Mouse (Mus musculus) ES-Bruce4 (cell line): ENCODE measurements around the gene Gns. TPM values are rescaled to one million over a fixed set of nuclear protein-coding genes. Genes with fewer than 3 reads are reported as not detected.

Experiments
- H3K27ac ChIP-seq: 2 replicates; pipeline ENCODE4 v1.5.1; 2012; ENCODE audit warnings: low read length, inconsistent platforms; ENCODE audit not compliant: insufficient read depth
- H3K27me3 ChIP-seq: 2 replicates; pipeline ENCODE4 v1.6.1; 2012; ENCODE audit warnings: mild to moderate bottlenecking, low read length, inconsistent platforms; ENCODE audit not compliant: control insufficient read depth, poor library complexity, insufficient read depth, severe bottlenecking
- H3K36me3 ChIP-seq: 2 replicates; pipeline ENCODE4 v1.6.1; 2012; ENCODE audit warnings: inconsistent platforms, mild to moderate bottlenecking, low read length, moderate library complexity; ENCODE audit not compliant: control insufficient read depth, poor library complexity, insufficient read depth, severe bottlenecking
- H3K4me1 ChIP-seq: one replicate; pipeline ENCODE4 v1.8.1; 2011; ENCODE audit warnings: low read length; ENCODE audit not compliant: control insufficient read depth, insufficient read depth
- H3K4me3 ChIP-seq: 2 replicates; pipeline ENCODE4 v1.5.1; 2011; ENCODE audit warnings: low read depth, mild to moderate bottlenecking, low read length
- H3K9ac ChIP-seq: 2 replicates; pipeline ENCODE4 v1.6.1; 2012; ENCODE audit warnings: low read depth, mild to moderate bottlenecking, inconsistent platforms; ENCODE audit not compliant: poor library complexity, severe bottlenecking
- H3K9me3 ChIP-seq: replicated peaks from 2 replicates; pipeline ENCODE4 v1.6.1; 2012; ENCODE audit warnings: mild to moderate bottlenecking, low read length, inconsistent platforms; ENCODE audit not compliant: control insufficient read depth, poor library complexity, insufficient read depth, severe bottlenecking
- CTCF ChIP-seq: IDR thresholded peaks from one replicate; pipeline ENCODE4 v1.8.1; 2011; ENCODE audit warnings: low read depth, low read length
- EP300 ChIP-seq: IDR thresholded peaks from 2 replicates; pipeline ENCODE4 v1.6.1; 2011; ENCODE audit warnings: low read depth, low read length; ENCODE audit not compliant: insufficient read depth
- POLR2A ChIP-seq: IDR thresholded peaks from one replicate; pipeline ENCODE4 v1.8.1; 2011; ENCODE audit warnings: low read length; ENCODE audit not compliant: insufficient read depth
- polyA plus RNA-seq: library from polyadenylated mRNA; stranded (reverse); fragments of >200 nt; gene quantifications from 2 replicates; pipeline ENCODE4 v1.2.4, GENCODE M21; 2011; ENCODE audit warnings: low read depth; ENCODE audit not compliant: missing spikeins, insufficient read depth, insufficient read length

The Gns gene
- polyA plus RNA-seq, 1 experiment, result 44.2 TPM

DNA sequence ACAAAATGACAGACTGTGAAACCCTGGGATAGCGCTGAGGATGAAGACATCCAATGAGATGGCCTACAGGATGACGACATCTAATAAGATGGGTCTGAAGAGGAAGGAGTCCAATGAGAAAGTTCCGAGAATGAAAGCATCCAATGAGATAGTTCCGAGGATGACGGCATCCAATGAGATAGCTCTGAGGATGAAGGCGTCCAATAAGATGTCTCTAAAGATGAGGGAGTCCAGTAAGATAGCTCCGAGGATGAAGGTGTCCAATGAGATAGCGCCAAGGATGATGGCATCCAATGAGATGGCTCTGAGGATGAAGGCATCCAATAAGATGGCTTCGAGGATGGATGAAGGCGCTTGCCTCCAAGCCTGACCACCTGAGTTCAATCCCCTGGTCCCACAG lies 22.6 kb upstream of the Gns start:
- Histone ChIP-seq H3K9me3 (peaks cover 4% of the 10 kb centered on the region), H3K27ac (no peak overlapping the region), H3K4me1 (no peaks in the 10 kb centered on the region), H3K36me3 (no peaks in the 10 kb centered on the region), H3K27me3 (no peaks in the 10 kb centered on the region), H3K4me3 (no peak overlapping the region), H3K9ac (no peak overlapping the region)
- no peak for TF ChIP-seq POLR2A
- no peak for TF ChIP-seq CTCF
- no peak for TF ChIP-seq EP300

DNA sequence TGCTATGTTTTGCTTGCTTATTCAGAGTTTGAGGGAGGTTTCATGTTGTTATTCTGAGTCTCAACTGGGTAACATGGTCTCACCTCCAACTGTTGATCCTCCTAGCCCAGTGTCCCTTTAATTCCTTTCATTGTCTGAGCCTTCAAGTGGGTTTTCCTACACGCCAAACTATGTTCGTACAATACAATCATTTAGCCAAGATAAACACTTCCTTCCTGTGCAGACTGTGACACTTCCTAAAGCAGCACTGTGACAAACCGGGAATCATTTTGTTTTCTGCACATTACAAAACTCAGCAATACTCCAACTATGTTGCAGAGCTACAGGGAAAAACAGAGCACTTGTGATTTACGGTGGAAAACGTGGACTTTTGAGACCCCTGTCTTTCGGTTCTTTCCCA lies 21.0 kb upstream of the Gns start:
- Histone ChIP-seq H3K9ac (no peak overlapping the region), H3K27ac (no peak overlapping the region), H3K36me3 (no peaks in the 10 kb centered on the region), H3K4me1 (no peaks in the 10 kb centered on the region), H3K9me3 (no peaks in the 10 kb centered on the region), H3K4me3 (no peak overlapping the region), H3K27me3 (no peaks in the 10 kb centered on the region)
- TF ChIP-seq POLR2A (no peak), CTCF (no peak), EP300 (no peak)

DNA sequence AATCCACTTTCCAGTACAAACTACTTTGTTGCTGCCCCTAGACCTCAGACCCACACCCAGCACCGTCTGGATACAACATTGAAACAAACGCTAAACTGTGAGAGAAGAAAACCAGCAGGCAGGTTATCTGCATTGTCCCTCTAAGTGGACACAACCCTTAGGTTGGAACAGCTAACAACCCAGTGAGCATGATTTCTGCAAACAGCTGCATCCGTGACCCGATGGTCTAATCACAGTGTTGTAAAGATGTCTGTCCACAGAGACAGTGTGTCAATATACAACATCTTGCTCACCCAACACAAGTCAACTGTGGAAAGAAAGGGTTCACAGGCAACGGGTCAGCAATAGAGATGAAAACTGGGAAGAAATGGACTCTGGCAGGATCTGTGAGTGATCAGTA lies 15.6 kb upstream of the Gns start:
- Histone ChIP-seq H3K9me3 (peaks cover 7% of the 10 kb centered on the region), H3K4me3 (no peak overlapping the region), H3K4me1 (no peaks in the 10 kb centered on the region), H3K27me3 (peaks cover 14% of the 10 kb centered on the region), H3K27ac (no peak overlapping the region), H3K36me3 (no peaks in the 10 kb centered on the region), H3K9ac (no peak overlapping the region)
- TF ChIP-seq POLR2A (no peak), EP300 (no peak), CTCF (no peak)

DNA sequence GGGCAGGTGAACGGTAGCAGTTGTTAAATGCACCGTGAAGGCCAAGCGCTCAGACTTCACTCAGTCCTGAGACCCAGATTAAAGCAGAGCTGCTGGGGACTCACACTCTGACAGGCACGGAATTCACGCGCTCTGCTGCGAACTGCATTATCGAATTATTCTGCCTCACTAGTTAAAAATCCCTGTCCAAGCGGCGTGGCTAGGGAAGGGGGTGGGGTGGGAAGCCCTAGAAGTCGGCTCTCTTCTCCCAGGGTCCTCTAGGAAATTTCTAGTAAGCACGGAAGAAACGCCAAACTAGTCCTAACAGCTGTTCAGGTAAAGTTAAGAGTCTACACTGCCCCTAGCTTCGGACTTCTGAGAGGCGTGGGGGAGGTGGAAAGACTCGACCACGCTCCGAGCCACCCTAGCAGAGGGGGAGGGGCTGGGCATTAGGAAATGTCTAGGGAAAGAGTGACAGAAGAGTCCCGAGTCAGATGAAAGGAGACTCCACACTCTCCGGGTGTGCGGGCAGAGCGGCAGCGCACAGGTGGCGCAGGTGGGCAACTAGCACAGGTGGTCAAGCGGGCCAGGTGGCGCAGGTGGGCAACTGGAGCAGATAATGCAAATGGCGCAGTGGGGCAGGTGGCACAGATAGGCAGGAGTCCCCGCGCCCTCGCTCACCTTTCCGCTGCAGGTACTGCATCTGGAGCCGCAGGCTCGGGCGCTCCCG lies 14.4 kb upstream of the Gns start:
- no peaks in the 10 kb centered on the region for H3K36me3 ChIP-seq
- no peak overlapping the region for H3K27ac ChIP-seq
- H3K4me3 ChIP-seq, result peak overlapping the region; percentile 60
- peaks cover 7% of the 10 kb centered on the region for H3K9me3 ChIP-seq
- peaks cover 14% of the 10 kb centered on the region for H3K27me3 ChIP-seq
- TF ChIP-seq EP300 (no peak), CTCF (no peak), POLR2A (no peak)
- H3K4me1 ChIP-seq, result no peaks in the 10 kb centered on the region
- no peak overlapping the region for H3K9ac ChIP-seq

DNA sequence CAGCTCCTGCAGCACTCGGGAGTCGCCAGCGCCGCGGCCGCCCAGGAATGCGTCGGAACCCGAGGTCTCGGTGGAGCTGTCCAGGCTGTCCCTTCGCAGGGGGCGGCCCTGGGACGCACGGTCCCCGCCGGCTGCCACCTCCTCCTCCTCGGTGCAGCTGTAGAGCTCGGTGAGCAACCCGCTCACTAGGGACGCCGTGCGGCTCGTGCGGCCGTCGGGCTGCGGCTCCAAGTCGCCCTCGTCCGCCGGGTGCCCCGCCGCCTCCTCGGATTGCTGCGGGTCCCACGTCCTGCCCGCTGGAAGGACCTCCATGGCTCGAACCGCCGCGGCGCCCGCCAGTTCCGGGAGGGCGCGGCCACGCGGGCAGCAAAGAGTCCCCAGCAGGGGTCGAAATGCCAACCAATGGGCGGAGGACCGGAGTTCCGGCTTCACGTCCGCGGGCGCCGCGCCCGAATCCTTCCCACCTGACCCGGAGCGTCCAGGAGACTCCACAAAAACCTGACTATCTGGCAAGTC lies 13.8 kb upstream of the Gns start, which contains the start of gene Tbc1d30:
Tbc1d30 (minus strand) TSS at position 213 of the 516 bp plus-strand sequence.
- Histone ChIP-seq H3K9me3 (peaks cover 7% of the 10 kb centered on the region), H3K27me3 (peaks cover 14% of the 10 kb centered on the region), H3K36me3 (no peaks in the 10 kb centered on the region), H3K27ac (no peak within 1 kb of the TSS), H3K9ac (peak within 1 kb of the TSS; percentile 8; the same call in 1 of the 2 replicates), H3K4me3 (peak within 1 kb of the TSS; percentile 60), H3K4me1 (no peaks in the 10 kb centered on the region)
- no peak for TF ChIP-seq POLR2A
- TF ChIP-seq EP300, result no peak
- no peak for TF ChIP-seq CTCF

DNA sequence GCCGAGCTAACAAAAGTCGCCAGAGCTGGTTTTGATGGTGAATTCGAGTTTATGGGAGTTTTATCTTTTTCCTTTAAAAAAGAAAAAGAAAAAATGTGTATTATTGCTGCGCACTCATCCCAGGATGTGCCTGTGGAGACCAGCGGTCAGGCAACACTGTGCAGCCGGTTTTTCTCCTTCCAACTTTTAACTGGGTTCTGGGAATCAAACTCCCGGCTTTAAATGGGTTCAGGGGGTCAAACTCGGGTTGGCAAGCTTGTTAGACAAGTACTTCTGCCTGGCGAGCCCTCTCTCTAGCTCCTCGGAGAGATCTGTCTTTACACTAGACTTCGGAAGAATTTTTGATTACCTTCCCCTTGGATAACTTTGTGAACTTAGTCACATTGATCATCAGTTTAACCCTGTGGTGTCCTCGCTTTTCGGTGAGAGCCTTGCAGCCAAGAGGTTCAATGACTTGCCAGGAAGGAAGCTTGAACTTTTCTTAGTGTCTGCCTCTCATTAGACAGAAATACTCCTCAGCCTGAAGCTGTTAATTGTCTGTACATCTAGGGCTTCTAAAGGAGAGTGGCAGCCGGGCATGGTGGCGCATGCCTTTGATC lies 13.1 kb upstream of the Gns start:
- no peaks in the 10 kb centered on the region for H3K4me1 ChIP-seq
- no peak overlapping the region for H3K9ac ChIP-seq
- H3K36me3 ChIP-seq, result no peaks in the 10 kb centered on the region
- peaks cover 14% of the 10 kb centered on the region for H3K27me3 ChIP-seq
- TF ChIP-seq CTCF (no peak), EP300 (no peak), POLR2A (no peak)
- peaks cover 7% of the 10 kb centered on the region for H3K9me3 ChIP-seq
- no peak overlapping the region for H3K4me3 ChIP-seq
- H3K27ac ChIP-seq, result no peak overlapping the region
